Mouse (Mus musculus) CH12.LX (cell line): ENCODE results near the gene Hps3.

Experiments
- CTCF ChIP-seq, 2 experiments: IDR thresholded peaks in 1 of 2; conservative IDR thresholded peaks in 1 of 2; 2 replicates each; pipeline ENCODE4 v1.5.1; 2011 to 2012; ENCODE audit warnings: low read depth in 2 of 2, low read length in 2 of 2, improper control_type of control experiment in 1 of 2, inconsistent platforms in 1 of 2, mild to moderate bottlenecking in 1 of 2, moderate library complexity in 1 of 2
- EP300 ChIP-seq: IDR thresholded peaks from 2 replicates; pipeline ENCODE4 v1.6.1; 2011; ENCODE audit warnings: low read length, improper control_type of control experiment
- ETS1 ChIP-seq: conservative IDR thresholded peaks from 2 replicates; pipeline ENCODE4 v1.6.1; 2012; ENCODE audit warnings: low read depth, mild to moderate bottlenecking, inconsistent platforms, low read length, improper control_type of control experiment, moderate library complexity
- JUN ChIP-seq: IDR thresholded peaks from 2 replicates; pipeline ENCODE4 v1.6.1; 2011; ENCODE audit warnings: low read depth, mild to moderate bottlenecking, low read length, improper control_type of control experiment, moderate library complexity; ENCODE audit not compliant: insufficient read depth
- MAX ChIP-seq: IDR thresholded peaks from 2 replicates; pipeline ENCODE4 v1.6.1; 2011; ENCODE audit warnings: low read length, improper control_type of control experiment
- POLR2A ChIP-seq: IDR thresholded peaks from 2 replicates; pipeline ENCODE4 v1.6.1; 2011; ENCODE audit warnings: low read depth, mild to moderate bottlenecking, improper control_type of control experiment, low read length
- SIN3A ChIP-seq: IDR thresholded peaks from 2 replicates; pipeline ENCODE4 v1.6.1; 2012; ENCODE audit warnings: low read length, improper control_type of control experiment, inconsistent platforms
- USF2 ChIP-seq: conservative IDR thresholded peaks from 2 replicates; pipeline ENCODE4 v1.6.1; 2011; ENCODE audit warnings: low read depth, low read length, improper control_type of control experiment

DNA sequence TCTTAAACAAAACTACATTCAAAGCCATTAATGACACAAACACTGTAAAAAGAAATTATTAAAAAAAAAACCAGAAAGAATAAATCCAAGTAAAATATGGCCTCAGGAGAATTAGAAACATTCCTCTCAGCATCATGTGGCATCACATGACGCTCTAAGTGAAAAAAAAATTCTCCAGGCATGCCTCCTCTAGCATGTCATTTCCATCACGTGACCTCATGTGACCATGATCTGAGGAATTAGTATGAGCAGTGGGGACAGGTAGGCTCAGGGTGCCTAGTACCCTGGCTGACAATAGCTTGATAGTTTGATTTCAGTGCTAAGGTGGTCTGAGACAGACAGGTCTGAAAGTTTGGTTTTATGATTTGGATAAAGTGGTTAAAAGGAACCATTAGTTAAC, 54.0 kb downstream of the Hps3 start:
- no peak for TF ChIP-seq CTCF (conservative IDR thresholded peaks at IDR 0.05 in 1 of 2, IDR thresholded peaks at IDR 0.05 in 1 of 2; ENCODE audit: low read depth in 2 of 2, low read length in 2 of 2)
- TF ChIP-seq JUN: no peak
- no peak for TF ChIP-seq MAX
- TF ChIP-seq POLR2A: no peak
- peak; percentile 42 for TF ChIP-seq USF2
- TF ChIP-seq EP300: no peak
- no peak for TF ChIP-seq SIN3A
- no peak for TF ChIP-seq ETS1
